Mouse (Mus musculus) cortical plate, adult 2 months (tissue): ENCODE results near the gene E030018B13Rik. TPM values are rescaled to one million over a fixed set of nuclear protein-coding genes. Genes with fewer than 3 reads are reported as not detected.

Experiments used
- H3K27ac ChIP-seq: fragments of 200-500 bp; 2 replicates; pipeline ENCODE4 v1.5.1; 2012; ENCODE audit warnings: low read length, control low read depth, inconsistent platforms; ENCODE audit not compliant: insufficient read depth
- H3K4me1 ChIP-seq: fragments of 200-500 bp; 2 replicates; pipeline ENCODE4 v1.6.1; 2011; ENCODE audit warnings: low read length; ENCODE audit not compliant: control insufficient read depth, insufficient read depth
- H3K4me3 ChIP-seq: fragments of 200-500 bp; 2 replicates; pipeline ENCODE4 v1.5.1; 2011; ENCODE audit warnings: mild to moderate bottlenecking, low read length, control low read depth; ENCODE audit not compliant: insufficient read depth
- CTCF ChIP-seq: fragments of 200-500 bp; IDR thresholded peaks from 2 replicates; pipeline ENCODE4 v1.5.1; 2011; ENCODE audit warnings: mild to moderate bottlenecking, control low read depth, low read length; ENCODE audit not compliant: insufficient read depth; ENCODE audit errors: extremely low read depth
- POLR2A ChIP-seq: fragments of 200-500 bp; IDR thresholded peaks from 2 replicates; pipeline ENCODE4 v1.6.1; 2011; ENCODE audit warnings: mild to moderate bottlenecking, low read length, control low read depth; ENCODE audit not compliant: insufficient read depth; ENCODE audit errors: extremely low read depth
- polyA plus RNA-seq: library from polyadenylated mRNA; depleted of rRNA; stranded (reverse); fragments of >200 nt; gene quantifications from 2 replicates; pipeline ENCODE4 v1.2.3, GENCODE M21; 2012

The E030018B13Rik gene
- polyA plus RNA-seq, 1 experiment: not detected

DNA sequence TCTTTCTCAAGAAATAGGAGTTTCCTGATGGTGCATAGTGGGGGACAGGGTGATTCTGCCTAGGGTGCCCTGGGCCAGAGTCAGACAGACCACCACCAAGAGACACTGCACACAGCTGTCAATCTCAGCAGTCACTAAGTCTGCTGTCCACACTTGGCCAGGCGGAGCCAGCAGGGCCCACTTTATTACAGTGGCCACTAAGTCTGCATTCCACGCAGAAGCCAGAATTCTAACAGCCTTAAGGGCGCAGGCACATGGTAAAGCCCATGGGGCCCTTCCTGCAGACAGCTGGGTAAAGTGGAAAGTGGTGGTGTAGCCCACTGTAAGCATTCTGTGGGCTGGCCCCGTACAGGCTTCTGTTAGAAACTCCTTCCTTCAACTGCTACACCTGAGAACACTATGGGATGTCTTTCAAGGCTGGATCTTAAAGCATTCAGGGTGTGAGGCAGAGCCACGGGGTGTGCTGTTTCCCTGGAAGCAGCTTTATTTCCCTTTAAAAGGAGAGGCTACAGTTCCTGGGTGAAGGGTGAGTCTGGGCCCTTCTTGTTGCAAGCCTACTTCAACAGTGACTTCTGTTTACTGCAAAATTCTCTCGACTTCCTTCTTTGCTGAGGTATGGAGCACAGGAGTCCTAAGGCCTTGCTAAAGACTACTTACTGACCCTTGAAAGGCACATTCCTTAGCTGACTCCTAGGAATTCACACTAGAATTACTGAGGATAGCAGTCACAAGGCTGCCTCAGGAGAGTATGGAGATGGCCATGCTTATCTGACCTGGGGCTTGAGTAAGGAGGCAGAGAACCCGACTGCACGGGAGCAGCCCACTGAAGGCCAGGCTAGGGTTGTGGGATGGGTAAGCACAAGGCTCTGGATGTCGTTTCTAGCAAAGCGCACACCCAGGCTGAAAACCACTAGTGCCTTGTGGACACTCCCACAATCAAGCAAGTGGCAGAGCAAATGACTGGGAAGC lies 2.6 kb upstream of the E030018B13Rik start:
- peaks cover 28% of the 10 kb centered on the region for H3K4me1 ChIP-seq
- no peak overlapping the region for H3K27ac ChIP-seq
- no peak overlapping the region for H3K4me3 ChIP-seq
- TF ChIP-seq CTCF: no peak
- TF ChIP-seq POLR2A: no peak

DNA sequence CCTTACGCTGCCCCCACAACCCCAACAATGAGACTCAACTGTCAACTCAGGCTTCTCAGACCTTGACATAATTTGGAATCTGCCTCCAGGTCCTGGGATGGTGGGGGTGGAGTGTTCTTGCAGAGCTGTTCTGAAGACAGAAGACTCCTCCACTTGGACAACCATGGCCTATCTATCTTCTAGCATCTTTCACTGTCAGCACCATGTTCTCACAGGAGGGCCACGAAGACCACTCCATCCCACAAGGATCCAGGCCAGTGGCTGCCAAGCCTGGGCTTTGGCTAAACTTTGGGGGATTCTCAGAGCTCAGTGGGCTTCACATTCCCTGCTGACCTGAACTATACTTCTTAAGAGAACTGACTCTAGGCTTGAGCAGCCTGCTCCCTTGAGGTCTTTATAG lies 1.8 kb upstream of the E030018B13Rik start:
- TF ChIP-seq POLR2A (no peak), CTCF (no peak)
- Histone ChIP-seq H3K27ac (no peak overlapping the region), H3K4me3 (no peak overlapping the region), H3K4me1 (peaks cover 29% of the 10 kb centered on the region)

DNA sequence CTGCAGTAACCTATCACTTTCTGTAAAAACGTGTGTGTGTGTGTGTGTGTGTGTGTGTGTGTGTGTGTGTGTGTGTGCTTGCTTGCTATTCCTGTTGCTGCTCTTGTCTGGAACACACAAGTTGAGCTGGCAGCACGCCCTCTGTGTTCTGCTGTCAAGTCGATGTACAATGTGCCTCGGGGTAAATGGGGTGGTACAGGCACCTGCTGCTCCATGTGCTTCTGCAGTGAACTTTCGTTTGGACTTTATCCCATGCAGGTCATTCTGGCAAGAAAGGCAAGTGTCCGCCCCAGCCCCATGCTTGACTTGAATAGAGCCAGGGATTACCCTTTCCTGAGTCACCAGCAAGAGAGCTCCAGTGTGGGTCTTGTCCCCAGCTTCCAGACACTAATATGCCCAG lies 1.0 kb downstream of the E030018B13Rik start:
- peaks cover 25% of the 10 kb centered on the region for H3K4me1 ChIP-seq
- TF ChIP-seq CTCF (no peak), POLR2A (no peak)
- no peak overlapping the region for H3K4me3 ChIP-seq
- H3K27ac ChIP-seq: no peak overlapping the region

DNA sequence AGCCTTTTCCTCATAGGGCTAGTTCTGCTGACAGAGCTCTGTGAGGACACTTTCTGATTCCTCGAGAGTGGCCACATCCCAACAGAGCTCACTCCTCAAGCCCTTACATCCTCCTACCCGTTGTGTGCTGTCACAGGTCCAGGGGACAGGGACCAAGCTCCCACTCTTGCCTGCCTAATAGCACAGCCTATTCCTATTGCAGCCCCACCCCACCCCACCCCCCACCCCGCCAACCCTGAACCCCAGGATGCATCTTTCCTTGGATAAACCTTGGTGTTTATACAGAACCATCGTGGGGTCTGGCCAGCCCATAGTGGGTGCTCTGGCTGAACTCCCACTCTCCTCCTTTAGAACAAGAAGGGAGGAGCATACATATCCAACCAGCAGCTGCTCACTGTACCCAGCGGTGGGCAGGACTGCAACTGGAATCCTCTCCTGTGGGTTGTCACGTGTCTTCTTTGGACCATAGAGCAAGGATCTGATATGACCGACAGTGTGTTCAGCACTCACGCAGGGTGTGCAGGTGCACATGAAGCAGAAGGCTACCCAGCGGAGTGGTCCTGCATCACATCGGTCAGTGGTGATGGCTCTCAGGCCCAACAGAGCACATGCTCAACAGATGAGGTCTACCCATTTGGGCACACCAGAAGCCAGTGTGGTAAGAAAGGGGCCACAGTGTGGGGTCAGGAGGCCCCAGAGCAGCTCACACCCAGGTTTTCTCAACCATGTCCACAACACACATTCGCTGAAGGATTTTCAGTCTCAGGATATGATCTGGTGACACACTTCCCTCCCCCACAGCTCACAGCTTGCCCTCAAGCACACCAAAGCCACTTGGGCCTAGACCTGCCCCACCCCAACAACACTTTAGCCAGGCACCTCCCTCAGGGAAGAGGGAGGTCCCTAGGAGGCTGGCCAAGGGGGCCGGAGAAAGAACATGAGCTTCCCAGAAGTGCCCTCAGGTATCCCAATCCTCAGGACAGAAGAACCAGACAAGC lies 2.4 kb downstream of the E030018B13Rik start:
- no peak for TF ChIP-seq POLR2A
- TF ChIP-seq CTCF: no peak
- no peak overlapping the region for H3K27ac ChIP-seq
- H3K4me1 ChIP-seq: peaks cover 25% of the 10 kb centered on the region
- H3K4me3 ChIP-seq: no peak overlapping the region

DNA sequence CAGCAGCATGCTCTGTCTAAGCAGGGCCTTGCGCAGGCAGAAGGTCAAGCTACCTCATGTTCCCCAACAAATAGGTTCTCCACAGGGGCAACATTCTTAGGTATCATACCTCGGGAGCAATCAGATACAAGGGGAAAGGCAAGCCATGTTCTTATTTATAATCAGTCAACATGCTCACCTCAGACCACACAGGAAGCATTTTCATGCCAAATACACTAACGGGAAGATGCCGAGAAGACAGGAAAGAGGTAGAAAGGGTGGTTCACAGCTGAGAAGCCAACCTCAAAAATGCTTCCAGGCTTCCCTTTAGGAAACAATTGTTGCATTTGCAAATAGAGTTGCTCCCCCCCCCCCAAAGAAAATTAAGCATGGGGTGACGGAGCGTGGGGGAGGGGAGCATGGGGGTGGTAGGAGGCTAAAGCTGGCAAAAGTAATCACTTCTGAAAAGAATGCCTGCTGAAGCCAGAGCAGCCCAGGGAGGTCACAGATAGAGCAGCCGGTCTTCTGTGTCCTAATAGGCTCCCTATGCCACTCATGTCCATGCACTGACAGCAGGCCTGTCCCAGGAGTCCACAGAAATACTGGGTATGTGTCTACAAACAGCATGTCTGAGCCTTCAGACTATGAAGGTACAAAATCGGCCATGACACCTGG lies 5.4 kb downstream of the E030018B13Rik start:
- Histone ChIP-seq H3K27ac (no peak overlapping the region), H3K4me1 (peaks cover 32% of the 10 kb centered on the region), H3K4me3 (no peak overlapping the region)
- TF ChIP-seq CTCF: no peak
- no peak for TF ChIP-seq POLR2A

DNA sequence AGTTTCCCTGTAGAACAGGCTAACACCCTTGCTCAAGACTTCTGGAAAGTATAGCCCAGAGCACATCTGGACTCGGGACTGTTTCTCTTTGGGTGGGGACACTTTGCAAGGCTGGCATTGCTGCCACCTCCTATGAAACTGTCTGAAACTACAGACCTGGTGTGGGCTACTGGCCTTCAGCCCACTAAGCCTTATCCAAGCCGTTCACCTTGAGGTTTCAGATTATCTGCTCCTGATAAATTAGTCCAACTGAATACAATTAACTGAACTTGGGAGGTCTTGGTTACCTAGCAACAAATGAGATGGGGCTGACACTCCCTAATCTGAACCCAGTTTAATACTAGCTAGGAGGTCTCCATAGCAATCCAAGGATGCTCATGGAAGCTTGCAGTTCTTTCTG lies 5.9 kb downstream of the E030018B13Rik start:
- Histone ChIP-seq H3K4me1 (peaks cover 30% of the 10 kb centered on the region), H3K4me3 (no peak overlapping the region), H3K27ac (no peak overlapping the region)
- TF ChIP-seq CTCF (no peak), POLR2A (no peak)

DNA sequence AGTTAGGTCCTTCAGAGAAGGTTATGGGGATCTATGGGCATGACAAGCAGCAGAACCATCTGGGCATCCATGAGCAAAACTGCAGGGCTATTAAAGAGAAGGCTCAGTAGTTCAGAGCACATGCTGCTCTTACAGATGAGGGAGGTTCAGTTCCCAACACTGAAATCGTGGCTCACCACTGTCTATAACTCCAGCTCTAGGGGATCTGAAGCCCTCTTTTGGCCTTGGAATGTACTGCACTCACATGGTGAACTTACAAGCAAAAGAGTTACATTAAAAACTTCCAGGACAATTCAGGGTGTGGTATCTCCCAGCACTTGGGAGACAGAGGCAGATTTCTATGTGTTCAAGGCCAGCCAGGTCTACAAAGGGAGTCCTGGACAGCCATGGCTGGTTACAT lies 6.3 kb downstream of the E030018B13Rik start:
- H3K4me1 ChIP-seq: peaks cover 26% of the 10 kb centered on the region
- TF ChIP-seq CTCF: no peak
- no peak for TF ChIP-seq POLR2A
- H3K4me3 ChIP-seq: no peak overlapping the region
- H3K27ac ChIP-seq: no peak overlapping the region

DNA sequence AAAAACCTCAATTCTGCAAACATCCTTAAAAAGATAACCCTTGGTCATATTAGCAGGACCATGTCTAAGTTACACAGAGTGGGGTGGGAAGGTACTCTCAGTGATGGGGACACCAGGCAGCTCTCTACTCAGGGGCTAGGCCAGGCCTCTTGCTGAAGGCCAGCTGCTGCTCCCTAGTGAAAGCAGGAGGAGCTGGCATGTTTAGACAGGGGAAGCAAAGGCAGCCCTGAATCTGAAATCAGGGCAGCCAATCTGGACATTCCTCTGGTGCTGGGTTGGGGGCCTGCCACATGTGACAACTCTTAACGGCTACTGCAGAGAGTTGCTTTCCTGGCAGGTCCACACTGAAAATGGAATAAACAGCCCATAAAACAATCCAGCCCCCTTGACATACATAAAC lies 7.5 kb downstream of the E030018B13Rik start:
- peaks cover 22% of the 10 kb centered on the region for H3K4me1 ChIP-seq
- peak overlapping the region; percentile 95 for H3K27ac ChIP-seq
- H3K4me3 ChIP-seq: no peak overlapping the region
- TF ChIP-seq POLR2A (no peak), CTCF (0 out of 2 replicates have a peak, but pooled peaks have one; percentile 23)

DNA sequence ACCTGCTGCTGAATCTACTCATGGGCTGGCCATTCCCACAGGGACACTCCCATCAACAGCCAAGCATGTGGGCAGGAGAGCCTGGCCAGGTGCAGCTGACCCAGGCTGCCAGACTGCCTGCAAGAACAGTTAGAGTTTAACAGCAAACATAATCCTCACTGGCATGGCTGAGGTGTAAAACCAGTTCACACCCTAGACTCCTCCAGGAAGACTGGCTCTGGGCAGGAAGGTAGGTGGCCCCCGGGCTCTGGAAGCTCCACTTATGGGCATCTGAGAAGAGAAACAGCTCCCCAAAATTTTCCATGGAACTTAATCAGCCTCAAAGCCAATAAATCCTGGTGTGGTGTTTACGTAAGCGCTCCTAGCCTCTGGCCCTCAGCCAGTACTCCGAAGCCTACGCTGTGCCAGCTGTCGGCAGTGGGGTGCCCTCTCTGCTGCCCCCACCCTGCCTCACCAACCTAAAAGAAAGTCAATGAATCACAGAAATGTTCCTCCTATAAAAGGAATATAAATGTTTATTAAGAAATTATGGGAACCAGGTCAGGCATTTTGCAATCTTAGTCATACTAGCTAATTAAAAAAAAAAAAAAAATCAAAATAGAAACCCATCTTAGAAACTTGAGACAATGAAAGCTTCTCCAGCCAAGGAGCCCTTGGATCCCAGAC lies 8.2 kb downstream of the E030018B13Rik start:
- H3K4me3 ChIP-seq: no peak overlapping the region
- TF ChIP-seq CTCF: no peak
- no peak for TF ChIP-seq POLR2A
- peak overlapping the region; percentile 95 for H3K27ac ChIP-seq
- H3K4me1 ChIP-seq: peaks cover 26% of the 10 kb centered on the region
